Mouse (Mus musculus) hematopoietic stem cell, adult 5-6 weeks (primary cell): ENCODE data around the gene Napa. TPM values are rescaled to one million over a fixed set of nuclear protein-coding genes. Genes with fewer than 3 reads are reported as not detected.

Experiments used
- ATAC-seq, 2 experiments: fragments of 125-278 bp in 1 of 2; replicated peaks in 1 of 2; 2 replicates each; pipeline ENCODE4 v1.8.0; 2016 to 2017; ENCODE audit warnings: inconsistent platforms in 2 of 2, mild to moderate bottlenecking in 2 of 2, moderate number of reproducible peaks in 2 of 2, low read depth in 1 of 2, moderate TSS enrichment in 1 of 2; ENCODE audit not compliant: low FRiP score in 2 of 2, poor library complexity in 2 of 2, severe bottlenecking in 2 of 2, insufficient read depth in 1 of 2, low TSS enrichment in 1 of 2
- total RNA-seq: library from RNA; stranded (forward); fragments of 172-1452, 232-1000 nt; gene quantifications from 2 replicates; pipeline ENCODE4 v1.2.3, GENCODE M21; 2017

Napa gene
- total RNA-seq, 1 experiment from 2014 or later = 44.4 TPM

DNA sequence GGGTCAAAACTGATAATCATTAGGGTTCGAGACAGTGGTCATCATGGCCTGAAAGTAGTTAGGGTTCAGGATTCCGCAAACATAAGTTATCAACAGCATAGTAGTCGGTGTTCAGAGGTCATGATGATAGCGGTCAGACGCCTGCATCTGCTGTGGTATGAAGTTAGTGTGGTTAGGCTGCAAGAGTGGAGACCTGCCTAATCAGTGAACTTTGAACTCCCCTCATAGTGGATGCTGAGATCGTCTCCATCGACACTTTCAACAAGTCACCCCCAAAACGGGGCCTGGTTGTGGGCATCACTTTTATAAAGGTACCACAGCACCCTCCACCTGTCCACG is 22.0 kb downstream of the Napa start:
- ATAC-seq = no peak

DNA sequence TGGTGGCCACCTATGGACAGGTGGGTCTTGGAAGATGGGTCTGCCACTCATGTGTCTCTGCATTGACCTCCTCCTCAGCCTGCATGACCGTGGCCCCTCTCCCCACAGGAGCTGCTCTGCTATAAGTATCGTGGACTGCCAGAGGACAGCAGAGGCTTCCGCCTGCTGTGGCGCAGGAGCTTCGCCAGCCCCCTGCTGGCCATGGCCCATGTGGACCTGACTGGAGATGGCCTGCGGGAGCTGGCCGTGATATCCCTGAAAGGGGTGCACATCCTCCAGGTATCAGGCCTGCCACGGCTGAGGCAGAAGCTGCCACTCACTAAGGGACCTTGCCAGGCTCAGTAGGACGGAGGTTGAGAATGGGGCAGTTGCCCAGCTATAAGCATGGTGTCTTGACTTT is 27.6 kb downstream of the Napa start:
- ATAC-seq = no peak

DNA sequence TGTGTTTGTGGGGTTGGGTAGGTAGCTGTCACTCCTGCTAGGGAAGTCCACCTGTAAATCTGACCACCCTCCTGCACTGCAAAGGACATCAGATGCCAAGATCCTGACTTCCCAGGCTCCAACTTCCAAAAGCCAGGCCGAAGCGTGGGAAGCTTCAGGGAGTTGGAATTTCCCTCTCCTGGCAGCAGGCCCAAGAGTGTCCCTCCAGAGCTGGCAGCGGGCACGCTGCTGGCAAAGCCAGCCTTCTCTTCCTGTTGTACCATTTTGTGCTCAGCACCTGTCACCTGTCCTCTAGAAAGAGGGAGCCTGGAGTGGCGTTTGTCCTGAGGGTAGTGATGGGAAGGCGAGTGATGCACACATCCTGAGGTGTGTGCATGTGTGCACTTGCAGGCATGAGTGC is 30.1 kb downstream of the Napa start:
- no peak for ATAC-seq

DNA sequence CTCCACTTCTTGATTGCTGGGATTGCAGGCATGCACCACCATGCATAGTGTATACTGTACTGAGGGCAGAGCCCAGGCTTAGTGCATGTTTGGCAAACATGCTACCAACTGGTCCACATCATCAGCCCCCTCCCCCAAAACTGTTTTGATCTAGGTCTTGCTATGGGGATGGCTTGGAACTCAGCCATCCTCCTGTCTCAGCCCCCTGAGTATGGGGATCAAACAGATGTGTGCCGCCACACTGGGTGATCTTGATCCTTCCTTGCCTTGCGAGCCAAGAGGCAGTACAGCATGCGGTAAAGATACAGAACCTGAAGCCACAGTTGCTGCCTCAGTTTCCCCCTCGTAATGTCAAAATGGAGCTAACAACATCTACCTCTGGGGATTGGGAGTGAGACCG is 30.6 kb downstream of the Napa start:
- no peak for ATAC-seq

DNA sequence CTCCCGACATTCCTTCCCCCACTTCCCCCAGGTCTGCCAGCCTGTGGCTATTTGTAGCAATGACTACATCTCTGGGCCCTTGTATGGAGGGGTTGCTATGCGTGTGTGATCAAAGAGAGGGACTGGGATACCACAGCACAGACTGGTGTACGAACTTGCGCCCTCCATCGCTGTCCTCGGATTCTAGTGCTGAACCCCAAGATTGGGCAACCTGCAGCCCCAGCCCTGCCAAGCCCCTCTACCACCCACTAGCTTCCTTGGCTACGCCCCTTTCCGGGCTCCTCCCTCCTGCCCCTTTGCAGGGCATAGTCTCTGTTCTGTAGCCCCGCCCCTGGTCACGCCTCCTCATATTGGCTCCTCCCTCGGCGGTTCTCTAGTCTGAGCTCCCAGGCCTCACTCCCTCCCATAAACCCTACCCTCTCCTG is 31.2 kb downstream of the Napa start, which contains the start of gene Slc8a2:
TSS of gene Slc8a2 (plus strand) at position 406 of the 425 bp plus-strand sequence.
- ATAC-seq = peak; percentile 65 to 76

DNA sequence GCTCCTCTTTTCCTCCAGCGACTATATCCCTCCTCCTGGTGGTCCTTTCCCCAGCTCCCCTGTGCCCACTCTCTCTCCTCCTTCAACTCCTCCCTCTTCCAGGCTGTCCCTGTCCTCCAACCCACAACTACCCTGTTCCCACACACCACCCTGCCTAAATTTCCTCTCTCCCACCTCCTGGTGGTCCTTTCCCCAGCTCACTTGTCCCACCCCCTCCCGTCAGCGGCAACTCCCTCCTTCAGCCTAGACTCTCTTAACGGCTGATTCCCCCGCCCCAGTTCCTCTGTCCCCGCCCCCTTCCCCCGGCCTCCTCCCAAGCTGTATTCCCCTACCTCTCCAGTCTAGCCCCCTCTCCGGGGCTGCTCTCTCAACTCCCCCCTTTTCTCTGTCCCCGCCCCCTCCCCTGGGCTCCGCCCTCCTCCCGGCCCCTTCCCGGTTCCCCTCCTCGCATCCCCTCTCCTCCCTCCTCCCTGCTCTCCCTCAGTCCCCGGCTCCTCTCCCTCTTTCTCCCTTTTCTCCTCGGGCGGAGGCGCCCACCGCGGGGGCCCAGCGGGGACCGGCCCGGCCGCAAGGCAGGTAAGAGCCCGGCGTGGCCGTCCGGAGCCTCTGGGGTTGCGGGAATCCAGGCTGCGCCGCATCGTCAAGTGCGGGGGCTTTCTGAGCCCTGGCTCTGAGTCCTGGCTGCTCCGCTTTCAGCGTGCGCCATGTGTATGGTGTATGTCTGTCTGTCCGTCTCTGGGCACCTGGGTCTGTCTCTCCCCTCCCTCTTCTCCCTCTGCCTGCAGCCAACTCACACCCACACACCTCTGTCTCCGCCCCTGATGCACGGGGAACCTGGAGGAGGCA is 31.8 kb downstream of the Napa start:
- no peak; a peak in 1 of 4 replicates for ATAC-seq

DNA sequence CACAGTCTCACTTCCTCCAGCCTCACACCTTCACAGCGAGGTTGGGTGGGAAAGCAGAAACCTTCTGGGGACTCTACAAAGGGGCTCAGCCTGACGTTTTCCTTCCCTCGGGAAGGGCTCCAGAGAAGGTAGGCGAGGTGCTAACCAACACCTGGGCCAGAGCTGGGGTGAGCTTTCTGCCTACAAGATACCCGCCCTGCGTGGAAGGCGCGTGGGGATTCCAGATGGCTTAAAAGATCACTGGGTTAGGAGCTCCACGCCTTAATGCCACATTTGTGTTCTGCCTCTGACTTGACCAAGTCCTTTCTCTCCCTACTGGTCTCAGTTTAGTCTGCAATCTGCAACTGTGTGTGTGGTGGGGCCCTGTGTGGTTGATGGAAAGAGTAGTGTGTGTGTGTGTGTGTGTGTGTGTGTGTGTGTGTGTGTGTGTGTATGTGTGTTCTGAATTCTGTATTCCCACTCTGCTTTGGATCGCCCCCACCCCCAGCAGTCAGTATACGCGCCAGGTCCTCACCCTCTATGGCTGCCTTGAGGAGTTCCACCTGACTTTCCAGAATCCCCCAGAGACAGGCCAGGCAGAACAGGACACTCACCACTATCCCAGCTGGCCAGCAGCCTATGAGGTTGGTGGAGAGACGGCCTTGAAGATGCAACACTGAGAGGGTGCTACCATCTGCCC is 32.8 kb downstream of the Napa start:
- no peak for ATAC-seq

DNA sequence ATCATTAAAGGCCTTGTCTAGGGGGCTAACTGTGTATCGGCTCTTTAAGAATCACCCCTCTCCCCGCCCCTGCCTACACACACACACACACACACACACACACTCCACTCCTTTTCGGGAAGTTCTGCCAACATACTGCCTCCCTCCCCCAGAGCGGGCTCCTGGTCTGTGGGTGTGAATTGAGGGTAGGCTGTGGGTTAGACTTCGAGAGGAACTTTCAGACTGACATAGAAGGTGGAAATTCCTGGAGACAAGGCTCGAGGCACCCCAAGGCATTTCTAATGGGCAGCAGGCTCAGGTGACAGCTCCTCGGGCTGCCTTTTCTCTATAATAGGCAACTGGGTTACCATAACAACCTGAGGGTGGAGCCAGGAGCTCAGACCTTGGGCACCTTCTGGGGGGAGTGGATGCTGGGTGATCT is 33.9 kb downstream of the Napa start:
- no peak for ATAC-seq

DNA sequence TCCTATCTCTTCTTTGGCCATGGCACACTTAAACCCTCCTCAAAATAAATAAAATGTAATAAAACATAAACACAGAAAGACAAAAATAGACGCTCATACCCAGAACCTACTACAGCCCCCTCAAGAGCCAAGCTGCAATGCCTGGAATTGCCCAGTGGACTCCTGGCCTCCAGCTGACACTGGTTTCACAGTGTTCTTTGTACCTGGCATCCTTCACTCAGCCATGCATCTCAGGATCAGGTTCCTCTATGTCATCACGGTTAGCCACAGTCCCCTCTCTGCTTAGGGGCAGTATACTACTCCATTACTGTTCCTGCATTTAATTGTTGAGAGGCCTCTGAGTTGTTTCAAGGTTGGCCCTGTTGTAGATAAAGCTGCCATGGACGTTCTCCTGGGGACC is 34.7 kb downstream of the Napa start:
- ATAC-seq = no peak

DNA sequence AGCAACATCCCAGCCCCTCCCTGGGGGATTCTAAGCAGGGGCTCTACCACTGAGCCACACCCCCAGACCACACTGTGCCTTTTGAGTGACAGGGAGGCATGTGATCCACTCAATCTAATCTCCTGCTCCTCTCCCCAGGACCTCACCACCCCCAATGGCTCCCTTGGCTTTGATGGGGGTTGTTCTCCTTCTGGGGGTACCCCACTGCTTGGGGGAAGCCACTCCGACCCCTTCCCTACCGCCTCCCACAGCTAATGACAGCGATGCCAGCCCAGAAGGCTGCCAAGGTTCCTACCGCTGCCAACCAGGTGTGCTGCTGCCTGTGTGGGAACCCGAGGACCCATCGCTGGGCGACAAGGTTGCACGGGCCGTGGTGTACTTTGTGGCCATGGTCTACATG is 35.4 kb downstream of the Napa start:
- ATAC-seq = no peak

DNA sequence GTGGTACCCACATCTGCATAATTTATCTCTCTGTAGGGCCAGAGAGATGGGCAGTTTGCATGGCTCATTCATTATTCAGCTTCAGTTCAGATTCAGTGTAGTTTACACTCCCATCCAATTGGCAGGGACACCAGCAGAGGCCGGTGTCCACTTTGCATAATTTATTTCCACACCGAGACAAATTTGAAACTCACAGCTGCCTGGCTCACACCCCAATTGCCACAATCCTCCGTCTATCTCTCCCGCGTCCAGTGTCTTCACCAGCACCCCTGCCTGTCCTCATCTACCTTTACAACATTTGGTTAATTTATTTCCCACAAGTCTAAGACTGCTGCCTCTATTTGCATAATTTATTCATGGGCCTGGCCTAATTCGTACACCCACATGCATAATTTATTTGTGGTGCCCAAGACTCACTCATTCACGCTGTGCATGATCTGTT is 36.7 kb downstream of the Napa start:
- ATAC-seq = no peak

DNA sequence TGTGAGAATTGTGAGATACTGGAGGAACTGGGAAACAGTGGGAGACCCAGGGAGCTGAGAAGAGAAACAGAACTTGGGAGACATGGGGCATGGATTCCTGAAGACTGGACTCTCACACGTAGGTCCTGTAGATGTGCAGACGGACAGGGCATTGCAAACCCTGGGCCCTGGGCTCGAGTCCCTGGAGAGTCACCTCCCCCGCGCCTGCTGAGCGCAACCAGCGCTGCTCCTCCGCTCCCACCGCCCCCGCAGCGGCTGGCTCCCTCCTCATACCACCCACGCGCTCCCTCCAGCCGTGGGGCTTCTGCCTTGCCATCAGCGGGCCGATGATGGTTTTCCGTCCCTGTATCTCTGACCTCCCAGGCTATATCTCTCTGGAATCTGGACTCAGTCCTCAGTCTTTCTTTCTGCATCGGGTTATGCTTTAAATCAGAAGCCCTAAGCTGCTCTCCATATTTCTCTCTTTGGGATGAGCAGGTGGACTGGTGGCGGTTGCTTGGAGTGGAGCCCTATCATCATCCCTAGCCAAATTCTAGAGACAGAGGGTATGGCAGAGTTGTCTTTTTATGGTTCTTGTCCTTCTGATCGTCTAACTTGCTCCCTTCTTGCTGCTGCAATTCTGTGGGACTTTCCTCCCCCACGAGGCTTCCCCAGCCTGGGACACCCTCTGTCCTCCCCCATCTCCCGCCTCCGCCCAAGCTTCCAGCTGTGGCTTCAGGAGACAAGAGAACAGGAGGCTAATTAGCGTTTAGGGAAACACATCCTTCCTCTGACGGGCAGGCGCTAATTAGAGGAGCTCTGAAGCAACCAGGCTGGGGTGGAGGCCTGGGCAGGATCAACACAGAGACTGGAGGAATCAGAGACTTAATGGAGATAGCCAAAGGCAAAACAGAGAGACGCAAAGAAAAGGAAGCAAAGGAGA is 48.5 kb downstream of the Napa start:
- no peak for ATAC-seq

DNA sequence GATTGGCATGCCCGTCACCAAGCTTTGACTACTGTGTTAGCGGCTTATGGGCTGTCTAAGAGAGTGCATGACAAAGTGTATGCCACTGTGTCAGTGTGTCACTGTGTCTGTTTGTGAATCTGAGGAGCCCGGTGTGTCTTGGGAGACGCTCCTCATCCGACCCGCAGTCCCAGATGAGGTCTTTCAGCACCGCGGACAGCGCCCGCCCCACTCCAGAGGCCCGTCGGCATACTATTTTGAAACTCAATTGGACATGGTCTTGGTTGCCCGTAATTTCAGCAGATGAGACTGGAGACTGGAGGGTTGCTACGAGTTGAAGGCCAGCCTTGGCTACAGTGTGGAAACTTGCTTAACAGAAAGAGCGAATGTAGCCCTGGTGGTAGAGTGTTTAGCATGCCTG is 49.4 kb downstream of the Napa start:
- ATAC-seq = peak; percentile 49 to 55

DNA sequence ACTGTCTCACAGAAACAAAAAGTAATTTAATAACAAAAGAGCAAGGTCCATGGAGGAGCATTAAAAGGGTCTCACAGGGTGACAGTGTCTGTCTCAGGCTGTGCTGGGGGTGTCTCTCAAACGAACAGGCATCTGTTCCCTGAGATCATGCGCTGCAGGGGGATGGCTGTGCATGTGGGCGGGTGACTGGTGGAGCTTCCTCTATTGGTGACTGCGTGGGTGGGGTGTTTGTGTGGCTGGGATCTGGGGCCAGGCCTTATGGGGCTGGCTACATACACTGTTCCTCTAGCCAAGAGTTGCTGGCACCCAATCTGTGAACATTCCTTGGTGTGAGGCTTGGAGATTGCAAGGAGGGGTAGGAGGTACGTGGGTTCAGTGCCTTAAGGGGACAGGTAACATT is 51.0 kb downstream of the Napa start:
- ATAC-seq = no peak

DNA sequence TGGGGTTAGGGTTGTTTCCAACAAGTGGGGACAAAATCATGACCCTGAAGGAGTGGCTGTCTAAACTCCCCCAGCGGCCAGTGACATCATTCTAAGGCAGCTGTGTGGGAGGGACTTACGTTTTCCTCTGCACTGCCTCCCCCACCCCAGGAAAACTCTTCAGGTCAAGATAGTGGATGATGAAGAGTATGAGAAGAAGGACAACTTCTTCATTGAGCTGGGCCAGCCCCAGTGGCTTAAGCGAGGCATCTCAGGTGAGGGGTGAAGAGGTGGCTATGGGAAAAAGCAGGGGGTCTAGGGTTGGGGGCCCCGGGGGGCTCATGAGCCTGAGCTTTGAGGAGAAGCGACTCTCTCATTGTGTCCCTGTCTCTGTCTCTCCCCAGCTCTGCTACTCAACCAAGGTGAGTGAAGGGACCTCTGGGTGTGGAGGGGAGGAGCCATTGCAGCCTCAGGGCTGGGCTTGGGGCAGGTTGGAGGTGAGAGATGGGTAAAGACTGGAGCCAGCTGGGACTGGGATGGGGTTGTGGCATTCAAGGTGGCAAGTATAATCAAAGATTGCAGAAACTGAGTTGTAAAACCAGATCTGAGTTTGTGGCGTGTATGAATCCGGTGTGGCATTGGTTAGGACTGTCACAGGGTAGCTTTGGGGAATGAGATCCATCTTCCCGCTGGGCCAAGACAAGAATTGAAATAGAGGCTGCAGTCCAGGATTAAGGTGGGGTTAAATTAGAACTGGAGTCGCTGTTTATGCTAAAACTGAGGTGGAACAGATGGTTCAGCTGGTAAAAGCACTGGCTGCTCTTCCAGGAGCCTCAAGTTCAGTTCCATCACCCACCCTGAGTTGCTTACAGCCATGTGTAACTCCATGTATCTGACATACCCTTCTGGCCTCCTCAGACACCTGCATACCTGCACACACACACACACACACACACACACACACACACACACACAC is 52.2 kb downstream of the Napa start:
- no peak for ATAC-seq

DNA sequence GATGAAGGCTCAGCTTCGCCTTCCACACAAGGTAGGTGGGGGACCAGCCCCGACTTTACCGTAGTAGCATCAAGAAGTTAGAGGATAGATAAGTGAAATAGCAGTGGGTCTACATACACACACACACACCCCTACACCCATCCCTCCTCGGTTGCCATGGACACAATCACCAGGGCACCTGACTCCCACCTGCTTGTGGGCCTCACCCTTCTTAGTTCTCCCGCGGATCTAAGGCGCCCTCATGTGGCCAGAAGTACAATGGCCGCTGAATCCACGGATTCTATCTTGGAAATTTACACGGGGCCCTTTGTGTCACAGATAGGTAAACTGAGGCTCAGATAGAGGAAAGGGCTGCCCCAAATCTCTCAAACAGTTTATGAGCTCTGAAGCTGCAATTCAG is 55.3 kb downstream of the Napa start:
- peak; percentile 59 to 69 for ATAC-seq
